ENCODE assay signal across 27 mouse cellular contexts in the genomic region with DNA sequence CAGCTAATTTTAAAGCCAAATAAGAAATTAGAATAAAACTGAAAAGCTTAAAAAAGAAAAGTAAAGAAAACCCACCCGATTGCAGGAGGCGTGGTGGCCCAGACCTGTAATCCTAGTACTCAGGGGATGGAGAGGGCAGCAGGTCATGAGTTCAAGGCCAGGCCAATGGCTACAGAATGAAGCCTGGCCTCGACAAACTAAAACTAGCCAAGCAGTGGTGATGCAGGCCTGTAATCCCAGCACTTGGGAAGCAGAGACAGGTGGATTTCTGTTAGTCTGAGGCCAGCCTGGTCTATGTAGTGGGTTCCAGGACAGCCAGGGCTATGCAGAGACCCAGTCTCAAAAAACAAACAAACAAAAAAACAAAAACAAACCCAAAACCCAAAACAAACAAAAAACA. TPM values are rescaled to one million over a fixed set of nuclear protein-coding genes. Genes with fewer than 3 reads are reported as not detected.
DNase-seq lines count a peak whose midpoint lies in the region; ATAC-seq lines count a peak whose summit lies in the region.
"Had no signal": no experiment of that assay in that cellular context is flagged by ENCODE, and none has a peak within 500 bp of the region (broad histone marks: within the 10 kb centered on the region; RNA-seq: fewer than 3 reads in every experiment).

No protein-coding gene starts in this region.

- ATAC-seq in midbrain, embryonic 11.5 days (ENCODE audit: low FRiP score) = no peak
- ATAC-seq in midbrain, embryonic 15.5 days (replicated peaks) = no peak
- ATAC-seq: activated CD4-positive, CD25-positive, alpha-beta regulatory T cell, adult 4 months; CD4-positive, CD25-positive, alpha-beta regulatory T cell, adult 4 months; Patski had no signal

- H3K4me1 ChIP-seq in midbrain, embryonic 11.5 days (ENCODE audit: control insufficient read depth, insufficient read depth, low read length) = no peaks in the 10 kb centered on the region
- H3K4me1 ChIP-seq in midbrain, embryonic 15.5 days = no peaks in the 10 kb centered on the region

- H3K9ac ChIP-seq in midbrain, embryonic 11.5 days (ENCODE audit: low read length) = no peak overlapping the region
- H3K9ac ChIP-seq in midbrain, embryonic 15.5 days = no peak overlapping the region

- WGBS in midbrain, embryonic 11.5 days = 77% methylated on average over 3 of the region's 3 CpGs
- WGBS in midbrain, embryonic 15.5 days = 74% methylated on average over 3 of the region's 3 CpGs

- no peaks in the 10 kb centered on the region for H3K9me3 ChIP-seq in midbrain, embryonic 11.5 days (ENCODE audit: control insufficient read depth, low read length)
- no peaks in the 10 kb centered on the region for H3K9me3 ChIP-seq in midbrain, embryonic 15.5 days
- H3K9me3 ChIP-seq: G1E had no signal

- H3K27ac ChIP-seq in midbrain, embryonic 11.5 days (ENCODE audit: low read depth, low read length) = no peak overlapping the region
- no peak overlapping the region for H3K27ac ChIP-seq in midbrain, embryonic 15.5 days

- intact Hi-C loops in heart, postnatal 25 days (cut with DNase I) = no loop called here

- H3K36me3 ChIP-seq in midbrain, embryonic 11.5 days (ENCODE audit: control insufficient read depth, insufficient read depth, low read length) = no peaks in the 10 kb centered on the region
- no peaks in the 10 kb centered on the region for H3K36me3 ChIP-seq in midbrain, embryonic 15.5 days (replicated peaks)
- H3K36me3 ChIP-seq: G1E had no signal

- H3K27me3 ChIP-seq in midbrain, embryonic 11.5 days (ENCODE audit: control insufficient read depth, insufficient read depth, low read length) = no peaks in the 10 kb centered on the region
- H3K27me3 ChIP-seq in midbrain, embryonic 15.5 days (replicated peaks) = no peaks in the 10 kb centered on the region
- H3K27me3 ChIP-seq: Patski had no signal

- no peak overlapping the region for H3K4me3 ChIP-seq in midbrain, embryonic 11.5 days (ENCODE audit: low read depth, low read length)
- H3K4me3 ChIP-seq in midbrain, embryonic 15.5 days = no peak overlapping the region

- peak; percentile 58 for DNase-seq in heart, adult 11 months
- no peak for DNase-seq in heart, postnatal 25 days (ENCODE audit: low spot score)
- DNase-seq in midbrain, embryonic 11.5 days (ENCODE audit: low spot score, missing footprints) = peak; percentile 75
- peak; percentile 21 for DNase-seq in testis, postnatal 10 days (ENCODE audit: low spot score)
- no peak for DNase-seq in testis, postnatal 14 days (ENCODE audit: low spot score)
- DNase-seq: adrenal gland, adult 2 months; adrenal gland, adult 8-10 months; adrenal gland, postnatal 10 days; adrenal gland, postnatal 14 days; adrenal gland, postnatal 25 days; adrenal gland, postnatal 36 days; B cell, adult 2 months; cerebellum, adult 11 months; cerebellum, adult 11-12 months; cerebellum, adult 18-20 months had no signal

- no peak overlapping the region for H3K4me2 ChIP-seq in midbrain, embryonic 11.5 days
- H3K4me2 ChIP-seq in midbrain, embryonic 15.5 days = no peak overlapping the region

RNA-seq across cellular contexts. Expression of gene Olfr157, which starts 1.7 kb away (rescaled TPM):
- total RNA-seq in heart, postnatal 25 days (2021) = not detected
- not detected in 2 replicates for polyA plus RNA-seq in midbrain, embryonic 11.5 days (2014; fragmentation: Nextera tagmentation; extraction: Ambion mirVana)
- polyA plus RNA-seq in midbrain, embryonic 15.5 days (2015; fragmentation: Nextera tagmentation; extraction: Ambion mirVana) = not detected in 2 replicates
- total RNA-seq: adrenal gland, adult 18-20 months; adrenal gland, adult 2 months; adrenal gland, adult 8-10 months; adrenal gland, postnatal 10 days; adrenal gland, postnatal 14 days; adrenal gland, postnatal 25 days; adrenal gland, postnatal 36 days; adrenal gland, postnatal 4 days; CH12.LX; MEL had no signal
- polyA plus RNA-seq: adrenal gland, adult 2 months; brain, embryonic 14.5 days; C2C12; G1E; Patski had no signal

RNA-seq across cellular contexts. Expression of gene Olfr155, which starts 13.0 kb away (rescaled TPM):
- not detected for total RNA-seq in heart, postnatal 25 days (2021)
- not detected in 2 replicates for polyA plus RNA-seq in midbrain, embryonic 11.5 days (2014; fragmentation: Nextera tagmentation; extraction: Ambion mirVana)
- polyA plus RNA-seq in midbrain, embryonic 15.5 days (2015; fragmentation: Nextera tagmentation; extraction: Ambion mirVana) = not detected in 2 replicates
- total RNA-seq: adrenal gland, adult 18-20 months; adrenal gland, adult 2 months; adrenal gland, adult 8-10 months; adrenal gland, postnatal 10 days; adrenal gland, postnatal 14 days; adrenal gland, postnatal 25 days; adrenal gland, postnatal 36 days; adrenal gland, postnatal 4 days; CH12.LX; ES-E14; MEL had no signal
- polyA plus RNA-seq: adrenal gland, adult 2 months; brain, embryonic 14.5 days; C2C12; CD4-positive, CD25-positive, alpha-beta regulatory T cell, adult 4 months; G1E; Patski had no signal

RNA-seq across cellular contexts. Expression of gene Olfr156, which starts 14.6 kb away (rescaled TPM):
- total RNA-seq in heart, postnatal 25 days (2021) = not detected
- not detected in 2 replicates for polyA plus RNA-seq in midbrain, embryonic 11.5 days (2014; fragmentation: Nextera tagmentation; extraction: Ambion mirVana)
- polyA plus RNA-seq in midbrain, embryonic 15.5 days (2015; fragmentation: Nextera tagmentation; extraction: Ambion mirVana) = not detected in 2 replicates
- total RNA-seq: adrenal gland, adult 18-20 months; adrenal gland, adult 2 months; adrenal gland, adult 8-10 months; adrenal gland, postnatal 10 days; adrenal gland, postnatal 14 days; adrenal gland, postnatal 25 days; adrenal gland, postnatal 36 days; adrenal gland, postnatal 4 days; CH12.LX; ES-E14; MEL had no signal
- polyA plus RNA-seq: activated CD4-positive, CD25-positive, alpha-beta regulatory T cell, adult 4 months; adrenal gland, adult 2 months; brain, embryonic 14.5 days; C2C12; CD4-positive, CD25-positive, alpha-beta regulatory T cell, adult 4 months; G1E; Patski had no signal

RNA-seq across cellular contexts. Expression of gene Reck, which starts 37.0 kb away (rescaled TPM):
- total RNA-seq in heart, postnatal 25 days (2021) = 1 to 10 TPM; 6.5 TPM
- 11.9 and 13.6 TPM in 2 replicates for polyA plus RNA-seq in midbrain, embryonic 11.5 days (2014; fragmentation: Nextera tagmentation; extraction: Ambion mirVana)
- 6.7 and 7.0 TPM in 2 replicates for polyA plus RNA-seq in midbrain, embryonic 15.5 days (2015; fragmentation: Nextera tagmentation; extraction: Ambion mirVana)

Comparison
In these comparisons a context has a peak if more than half of its experiments do, and no peak if none do; other contexts are left out.
1. DNase-seq: peak in heart, adult 11 months (single experiment), midbrain, embryonic 11.5 days (single experiment) and testis, postnatal 10 days (single experiment); none in heart, postnatal 25 days (single experiment) and testis, postnatal 14 days (single experiment).